Mouse (Mus musculus) C2C12 (cell line): ENCODE data around the gene Kctd6.

ENCODE experiments used
- CEBPB ChIP-seq: IDR thresholded peaks from one replicate; pipeline ENCODE4 v1.6.1; 2011; ENCODE audit warnings: low read depth, mild to moderate bottlenecking, control low read depth, moderate library complexity
- CTCF ChIP-seq: IDR thresholded peaks from one replicate; pipeline ENCODE4 v1.5.1; 2011; ENCODE audit not compliant: control insufficient read depth, insufficient read depth, insufficient read length
- MYOD1 ChIP-seq: IDR thresholded peaks from one replicate; pipeline ENCODE4 v1.6.1; 2011; ENCODE audit warnings: low read depth; ENCODE audit not compliant: control insufficient read depth, insufficient read length
- MYOG ChIP-seq: IDR thresholded peaks from one replicate; pipeline ENCODE4 v1.6.1; 2011; ENCODE audit not compliant: control insufficient read depth, insufficient read length; ENCODE audit errors: extremely low read depth
- USF1 ChIP-seq: IDR thresholded peaks from one replicate; pipeline ENCODE4 v1.6.1; 2011; ENCODE audit warnings: low read depth, mild to moderate bottlenecking, control low read depth, moderate library complexity

DNA sequence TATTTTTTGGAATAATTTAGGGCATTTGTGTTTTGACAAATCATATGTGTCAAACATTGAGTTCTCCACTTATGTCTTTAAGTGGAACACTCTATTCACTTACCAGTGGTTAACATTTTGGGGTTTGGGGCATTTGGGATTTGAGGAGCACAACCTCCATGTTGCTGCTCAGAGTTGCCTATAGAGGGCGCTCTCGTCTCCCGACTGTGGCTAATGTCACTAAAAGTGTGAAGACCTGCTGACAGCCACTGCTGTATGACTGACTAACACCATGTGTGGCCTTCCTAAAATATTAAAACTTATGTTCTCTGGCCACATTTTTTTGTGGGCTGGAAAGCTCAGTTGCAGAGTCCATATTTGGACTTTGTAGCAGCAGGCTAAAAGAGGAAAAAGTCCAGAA, 30.6 kb upstream of the Kctd6 start:
- TF ChIP-seq USF1 (no peak), CTCF (no peak), CEBPB (no peak), MYOG (no peak), MYOD1 (no peak)
